Mouse (Mus musculus) myocyte (in vitro differentiated cells): Measurements from ENCODE around the gene Hoxb3. TPM values are rescaled to one million over a fixed set of nuclear protein-coding genes. Genes with fewer than 3 reads are reported as not detected.

Source experiments
- H3K27me3 ChIP-seq: one replicate; pipeline ENCODE4 v1.6.1; 2011; ENCODE audit not compliant: control insufficient read depth, insufficient read depth, insufficient read length
- H3K36me3 ChIP-seq: one replicate; pipeline ENCODE4 v1.6.1; 2011; ENCODE audit not compliant: control insufficient read depth, insufficient read depth
- H3K4me2 ChIP-seq: one replicate; pipeline ENCODE4 v1.6.1; 2011; ENCODE audit warnings: low read depth, control low read depth
- H3K4me3 ChIP-seq: one replicate; pipeline ENCODE4 v1.5.1; 2011; ENCODE audit warnings: mild to moderate bottlenecking, control low read depth, moderate library complexity
- H3K79me2 ChIP-seq: one replicate; pipeline ENCODE4 v1.6.1; 2011; ENCODE audit not compliant: control insufficient read depth, insufficient read depth
- H3ac ChIP-seq: one replicate; pipeline ENCODE4 v1.6.1; 2011; ENCODE audit not compliant: control insufficient read depth, insufficient read length
- CEBPB ChIP-seq: IDR thresholded peaks from 2 replicates; pipeline ENCODE4 v1.6.1; 2011; ENCODE audit warnings: mild to moderate bottlenecking, moderate library complexity; ENCODE audit not compliant: poor library complexity, insufficient read depth, severe bottlenecking
- E2F4 ChIP-seq: IDR thresholded peaks from one replicate; pipeline ENCODE4 v1.6.1; 2011; ENCODE audit warnings: mild to moderate bottlenecking, control low read depth, moderate library complexity; ENCODE audit not compliant: insufficient read depth
- MAX ChIP-seq: IDR thresholded peaks from one replicate; pipeline ENCODE4 v1.6.1; 2011; ENCODE audit warnings: low read depth, mild to moderate bottlenecking, control low read depth
- MYOD1 ChIP-seq, 3 experiments: IDR thresholded peaks; one replicate each; pipeline ENCODE4 v1.6.1; 2011; ENCODE audit warnings: control low read depth in 2 of 3, low read depth in 2 of 3, mild to moderate bottlenecking in 2 of 3, moderate library complexity in 1 of 3; ENCODE audit not compliant: insufficient read length in 2 of 3, control insufficient read depth in 1 of 3
- MYOG ChIP-seq, 3 experiments: IDR thresholded peaks; one replicate each; pipeline ENCODE4 v1.6.1; 2011; ENCODE audit warnings: control low read depth in 2 of 3, low read depth in 2 of 3, mild to moderate bottlenecking in 2 of 3; ENCODE audit not compliant: insufficient read length in 2 of 3, control insufficient read depth in 1 of 3, insufficient read depth in 1 of 3
- POLR2A ChIP-seq: IDR thresholded peaks from one replicate; pipeline ENCODE4 v1.6.1; 2011; ENCODE audit warnings: low read depth, mild to moderate bottlenecking, control low read depth, moderate library complexity; ENCODE audit not compliant: insufficient read length
- POLR2AphosphoS2 ChIP-seq: IDR thresholded peaks from one replicate; pipeline ENCODE4 v1.6.1; 2011; ENCODE audit warnings: low read depth, control low read depth; ENCODE audit not compliant: insufficient read length
- REST ChIP-seq: IDR thresholded peaks from one replicate; pipeline ENCODE4 v1.6.1; 2011; ENCODE audit warnings: mild to moderate bottlenecking, control low read depth, moderate library complexity; ENCODE audit not compliant: insufficient read depth, insufficient read length
- SRF ChIP-seq: IDR thresholded peaks from one replicate; pipeline ENCODE4 v1.6.1; 2011; ENCODE audit warnings: low read depth; ENCODE audit not compliant: control insufficient read depth, insufficient read length
- TCF12 ChIP-seq: IDR thresholded peaks from one replicate; pipeline ENCODE4 v1.6.1; 2011; ENCODE audit warnings: mild to moderate bottlenecking, control low read depth; ENCODE audit not compliant: poor library complexity, insufficient read depth, severe bottlenecking
- TCF3 ChIP-seq: IDR thresholded peaks from one replicate; pipeline ENCODE4 v1.6.1; 2011; ENCODE audit warnings: low read depth, control low read depth; ENCODE audit not compliant: insufficient read length
- USF1 ChIP-seq: IDR thresholded peaks from one replicate; pipeline ENCODE4 v1.6.1; 2011; ENCODE audit warnings: low read depth, mild to moderate bottlenecking, control low read depth, moderate library complexity
- polyA plus RNA-seq: library from polyadenylated mRNA; unstranded; fragments of >200 nt; fragmentation: generic; extraction: Trizol; gene quantifications from one replicate; pipeline ENCODE4 v1.2.1, GENCODE M21; 2012; ENCODE audit warnings: missing spikeins

Hoxb3 gene
- polyA plus RNA-seq, 1 experiment: not detected

- H3K36me3 ChIP-seq: no peaks in the 10 kb centered on the region
- peaks cover 90% of the 10 kb centered on the region for H3K27me3 ChIP-seq
- H3K4me2 ChIP-seq: no peak overlapping the region
- no peak overlapping the region for H3ac ChIP-seq
- no peaks in the 10 kb centered on the region for H3K79me2 ChIP-seq
- TF ChIP-seq E2F4 (no peak), CEBPB (no peak), REST (no peak), MYOD1 (IDR thresholded peaks at IDR 0.05; ENCODE audit: control insufficient read depth in 1 of 3, insufficient read length in 2 of 3, low read depth in 2 of 3) (no peak), TCF3 (no peak), MYOG (IDR thresholded peaks at IDR 0.05; ENCODE audit: control insufficient read depth in 1 of 3, insufficient read depth in 1 of 3, insufficient read length in 2 of 3, low read depth in 2 of 3) (no peak), USF1 (no peak), POLR2A (no peak), POLR2AphosphoS2 (no peak)
- no peak overlapping the region for H3K4me3 ChIP-seq
These were observed 25.7 kb upstream of the Hoxb3 start for GRCm38 (mm10) chr11:96297428-96297827.

DNA sequence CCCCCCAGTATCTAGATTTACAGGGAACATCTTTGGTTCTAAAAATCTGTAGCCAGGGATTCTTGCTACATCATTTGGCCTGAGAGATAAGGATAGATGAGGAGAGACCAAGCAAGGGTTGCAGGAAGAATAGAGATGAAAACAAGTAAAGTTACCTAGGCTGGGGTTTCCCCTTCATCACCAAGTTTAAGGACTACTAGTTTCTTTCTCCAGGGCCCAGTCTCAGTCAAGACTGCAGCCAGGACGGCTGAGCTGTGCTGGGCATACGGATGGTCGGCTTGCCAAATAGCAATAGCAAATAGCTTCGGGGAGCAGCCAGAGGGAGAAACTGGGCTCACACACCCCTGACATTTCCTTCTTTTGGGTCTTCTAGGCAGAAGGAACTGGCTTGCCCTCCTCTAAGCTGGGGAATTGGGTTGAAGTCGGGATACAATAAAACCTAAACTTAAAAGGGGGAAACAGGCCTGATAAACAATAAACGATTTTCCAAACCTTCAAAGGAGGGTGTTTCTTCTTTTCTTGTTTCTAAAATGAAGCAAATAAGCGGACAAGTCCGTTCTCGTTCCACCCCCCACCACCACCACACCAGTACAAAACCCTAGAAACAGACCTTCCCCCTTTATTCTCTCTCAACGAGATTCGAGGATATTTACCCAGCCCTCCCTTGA lies 25.0 kb upstream of the Hoxb3 start:
- no peak overlapping the region for H3ac ChIP-seq
- H3K36me3 ChIP-seq: no peaks in the 10 kb centered on the region
- peaks cover 92% of the 10 kb centered on the region for H3K27me3 ChIP-seq
- no peaks in the 10 kb centered on the region for H3K79me2 ChIP-seq
- TF ChIP-seq REST (no peak), TCF12 (no peak), MYOG (IDR thresholded peaks at IDR 0.05; ENCODE audit: control insufficient read depth in 1 of 3, insufficient read depth in 1 of 3, insufficient read length in 2 of 3, low read depth in 2 of 3) (no peak), TCF3 (no peak), MAX (no peak), USF1 (no peak), CEBPB (no peak), POLR2AphosphoS2 (no peak), E2F4 (no peak), MYOD1 (IDR thresholded peaks at IDR 0.05; ENCODE audit: control insufficient read depth in 1 of 3, insufficient read length in 2 of 3, low read depth in 2 of 3) (no peak), POLR2A (no peak), SRF (no peak)
- H3K4me3 ChIP-seq: no peak overlapping the region
- no peak overlapping the region for H3K4me2 ChIP-seq

DNA sequence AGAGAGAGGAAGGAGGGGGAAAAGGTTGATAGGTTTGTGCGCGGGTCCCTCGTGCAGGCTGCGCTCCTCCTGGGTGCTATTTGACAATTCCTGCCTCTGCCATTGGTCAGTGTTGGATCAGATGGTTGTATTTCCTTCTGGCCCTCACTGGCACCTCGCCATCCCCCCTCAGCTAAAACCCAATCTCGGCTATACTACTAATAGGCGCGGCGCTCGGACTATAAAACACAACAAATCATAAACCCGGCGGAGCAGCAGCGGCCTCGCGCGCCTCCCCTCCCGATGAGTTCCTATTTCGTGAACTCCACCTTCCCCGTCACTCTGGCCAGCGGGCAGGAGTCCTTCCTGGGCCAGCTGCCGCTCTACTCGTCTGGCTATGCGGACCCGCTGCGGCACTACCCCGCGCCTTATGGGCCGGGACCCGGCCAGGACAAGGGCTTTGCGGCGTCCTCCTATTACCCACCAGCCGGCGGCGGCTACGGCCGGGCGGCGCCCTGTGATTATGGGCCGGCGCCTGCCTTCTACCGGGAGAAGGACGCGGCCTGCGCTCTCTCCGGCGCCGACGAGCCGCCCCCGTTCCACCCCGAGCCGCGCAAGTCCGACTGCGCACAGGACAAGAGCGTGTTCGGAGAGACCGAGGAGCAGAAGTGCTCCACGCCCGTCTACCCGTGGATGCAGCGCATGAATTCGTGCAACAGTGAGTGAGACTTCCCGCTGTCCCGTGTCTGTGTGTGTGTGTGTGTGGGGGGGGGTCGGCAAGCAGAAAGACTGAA lies 24.0 kb upstream of the Hoxb3 start:
- no peak overlapping the region for H3ac ChIP-seq
- peaks cover 94% of the 10 kb centered on the region for H3K27me3 ChIP-seq
- H3K36me3 ChIP-seq: no peaks in the 10 kb centered on the region
- H3K4me3 ChIP-seq: no peak overlapping the region
- H3K4me2 ChIP-seq: no peak overlapping the region
- no peaks in the 10 kb centered on the region for H3K79me2 ChIP-seq
- TF ChIP-seq MAX (no peak), TCF12 (no peak), SRF (no peak), TCF3 (no peak), E2F4 (no peak), USF1 (no peak), POLR2AphosphoS2 (no peak), CEBPB (no peak), REST (no peak), MYOG (IDR thresholded peaks at IDR 0.05; ENCODE audit: control insufficient read depth in 1 of 3, insufficient read depth in 1 of 3, insufficient read length in 2 of 3, low read depth in 2 of 3) (no peak), POLR2A (no peak), MYOD1 (IDR thresholded peaks at IDR 0.05; ENCODE audit: control insufficient read depth in 1 of 3, insufficient read length in 2 of 3, low read depth in 2 of 3) (no peak)

- H3K79me2 ChIP-seq: no peaks in the 10 kb centered on the region
- no peaks in the 10 kb centered on the region for H3K36me3 ChIP-seq
- no peak overlapping the region for H3K4me2 ChIP-seq
- no peak overlapping the region for H3K4me3 ChIP-seq
- peaks cover 92% of the 10 kb centered on the region for H3K27me3 ChIP-seq
- H3ac ChIP-seq: no peak overlapping the region
- no peak for TF ChIP-seq MYOD1 (IDR thresholded peaks at IDR 0.05; ENCODE audit: control insufficient read depth in 1 of 3, insufficient read length in 2 of 3, low read depth in 2 of 3)
- TF ChIP-seq POLR2A: no peak
- no peak for TF ChIP-seq CEBPB
- no peak for TF ChIP-seq MYOG (IDR thresholded peaks at IDR 0.05; ENCODE audit: control insufficient read depth in 1 of 3, insufficient read depth in 1 of 3, insufficient read length in 2 of 3, low read depth in 2 of 3)
- TF ChIP-seq POLR2AphosphoS2: no peak
- TF ChIP-seq SRF: no peak
- no peak for TF ChIP-seq TCF3
- TF ChIP-seq MAX: no peak
- TF ChIP-seq TCF12: no peak
- TF ChIP-seq USF1: no peak
These were observed 23.3 kb upstream of the Hoxb3 start for GRCm38 (mm10) chr11:96299781-96300180.
